Mouse (Mus musculus): Measurements from ENCODE around the gene Rin3.

DNA sequence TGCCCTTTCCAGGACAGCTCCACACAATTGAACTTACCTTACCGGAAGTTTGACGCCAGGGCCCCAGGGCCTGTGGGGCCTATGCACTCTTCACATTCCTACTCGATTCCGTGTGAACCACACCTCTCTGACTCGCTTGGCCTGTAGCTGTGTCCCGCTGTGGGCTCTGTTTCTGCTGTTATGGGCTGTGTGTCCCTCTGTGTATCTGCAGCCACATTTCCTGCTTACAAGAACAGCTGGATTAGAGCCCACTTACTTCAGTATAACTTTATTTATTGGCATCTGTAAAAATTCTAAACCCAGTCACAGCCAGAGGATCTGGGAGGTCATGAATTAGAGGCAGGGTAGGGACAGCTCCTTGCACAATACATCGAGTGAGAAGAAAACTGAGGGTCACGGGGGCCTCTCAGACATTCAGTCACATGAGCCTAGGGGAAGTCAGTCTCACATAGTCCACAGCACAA lies 20.9 kb upstream of the Rin3 start:
- TF ChIP-seq CTCF (IDR thresholded peaks at IDR 0.05; ENCODE audit: low read depth) (no peak), EP300 (IDR thresholded peaks at IDR 0.05; ENCODE audit: low read depth) (no peak)
